Mouse (Mus musculus) small intestine, adult 10 weeks (tissue): Measurements from ENCODE around the gene Col4a4. TPM values are rescaled to one million over a fixed set of nuclear protein-coding genes. Genes with fewer than 3 reads are reported as not detected.

Source experiments
- polyA plus RNA-seq: library from polyadenylated mRNA; stranded (reverse); fragments of 350-450 nt; fragmentation: Illumina TruSeq; extraction: RNeasy Lipid Tissue Mini Kit (QIAGEN cat#74804); gene quantifications from one replicate; pipeline ENCODE4 v1.2.3, GENCODE M21; 2014; ENCODE audit warnings: low replicate concordance

Gene Col4a4
- 0.48 TPM for polyA plus RNA-seq

DNA sequence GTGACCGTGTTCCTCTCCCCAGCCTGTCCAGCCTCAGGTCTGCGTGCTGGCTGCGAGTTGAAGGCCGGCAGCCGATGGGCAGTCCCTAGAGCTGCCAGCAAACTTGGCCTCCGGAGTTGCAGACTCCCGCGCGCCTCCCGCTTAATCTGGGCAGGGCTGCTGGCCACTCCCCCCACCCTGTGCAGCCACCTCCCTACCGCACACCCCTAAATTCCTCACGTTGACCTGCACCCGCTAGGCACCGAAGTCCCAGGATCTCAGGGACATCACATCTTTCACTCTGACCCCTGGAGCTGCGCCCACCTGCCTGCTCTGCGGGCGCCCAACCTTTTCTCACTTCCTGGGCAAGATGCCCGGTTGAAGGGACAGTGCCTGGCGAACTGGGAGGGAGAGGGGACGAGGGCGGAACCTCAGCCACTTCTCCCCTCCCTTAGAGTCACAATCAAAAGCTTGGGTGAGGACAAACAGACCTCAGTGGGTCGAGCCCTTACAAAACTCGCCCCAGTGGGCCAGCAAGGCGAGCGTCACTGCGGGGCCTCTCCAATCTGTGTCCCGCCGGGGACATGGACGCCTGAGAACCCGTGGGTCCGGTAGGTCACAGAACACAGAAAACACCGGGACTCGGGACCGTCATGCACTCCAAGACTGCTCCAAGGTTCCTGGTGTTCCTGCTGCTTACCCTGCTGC lies at the start of gene Col4a4, which contains the start of gene Col4a3:
TSS of gene Col4a4 (minus strand) at position 137 of the 687 bp plus-strand sequence.
TSS of gene Col4a3 (plus strand) at position 209 of the 687 bp plus-strand sequence.

Other genes with a start within 250 kb of the Col4a4 start
- 1.3 TPM for gene Col4a3, start 72 bp upstream of the Col4a4 start, polyA plus RNA-seq
- gene Mff, start 138.0 kb upstream of the Col4a4 start, polyA plus RNA-seq = 215 TPM
- gene Tm4sf20, start 181.6 kb upstream of the Col4a4 start, polyA plus RNA-seq = 1,040 TPM
- gene Gm47791, start 184.4 kb upstream of the Col4a4 start, polyA plus RNA-seq = not detected